Mouse (Mus musculus) brain, embryonic 18.5 days (tissue): ENCODE measurements at regions not wholly inside any gene's neighbourhood (a gene's known extent, or its start where the extent isn't known, plus 50 kb on each side); places are given as distances from the start of the nearest gene placed in this dataset.

Experiments
- DNase-seq: peaks from one replicate; pipeline ENCODE4 v3.0.0-alpha.2; 2012; ENCODE audit warnings: low read depth, low spot score

DNA sequence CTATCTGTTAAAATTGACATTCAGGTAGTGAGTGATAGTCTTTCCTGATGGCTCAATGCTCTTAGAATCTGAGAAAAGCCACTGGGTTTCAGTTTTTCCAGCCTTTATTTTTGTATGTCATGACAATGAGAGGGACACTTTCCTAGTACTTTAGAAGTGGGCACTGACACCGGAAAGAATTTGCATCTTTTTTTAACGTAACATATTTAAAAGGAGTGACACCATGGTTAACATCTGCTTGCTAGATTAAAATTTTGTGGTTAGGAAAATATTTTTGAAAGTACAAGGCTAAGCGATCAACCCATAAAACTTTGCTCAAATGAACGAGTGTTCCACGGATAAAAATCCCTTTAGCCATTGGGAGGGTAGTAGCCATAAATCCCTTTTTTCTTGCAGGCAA lies 174.7 kb downstream of the 1700129C05Rik start:
- DNase-seq: no peak

DNA sequence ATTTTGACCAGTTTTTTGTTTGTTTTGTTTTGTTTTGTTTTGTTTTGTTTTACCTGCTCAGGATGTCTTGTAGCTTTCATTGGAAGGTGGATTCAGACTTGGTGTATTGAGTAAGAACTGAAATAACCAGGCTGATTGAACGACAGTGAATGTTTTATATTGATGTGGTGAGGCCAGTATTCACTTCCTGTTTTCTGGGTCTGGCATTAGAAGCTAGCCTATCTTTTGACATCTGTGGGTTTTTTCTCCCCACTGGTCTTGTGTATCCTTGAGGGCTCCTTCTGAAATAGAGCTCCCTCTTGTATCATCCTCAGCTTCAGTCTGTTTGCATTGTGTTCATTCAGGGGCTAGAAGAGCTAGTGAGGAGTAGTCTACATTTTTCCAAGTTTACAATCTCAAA lies 175.5 kb downstream of the 1700129C05Rik start:
- DNase-seq: no peak

DNA sequence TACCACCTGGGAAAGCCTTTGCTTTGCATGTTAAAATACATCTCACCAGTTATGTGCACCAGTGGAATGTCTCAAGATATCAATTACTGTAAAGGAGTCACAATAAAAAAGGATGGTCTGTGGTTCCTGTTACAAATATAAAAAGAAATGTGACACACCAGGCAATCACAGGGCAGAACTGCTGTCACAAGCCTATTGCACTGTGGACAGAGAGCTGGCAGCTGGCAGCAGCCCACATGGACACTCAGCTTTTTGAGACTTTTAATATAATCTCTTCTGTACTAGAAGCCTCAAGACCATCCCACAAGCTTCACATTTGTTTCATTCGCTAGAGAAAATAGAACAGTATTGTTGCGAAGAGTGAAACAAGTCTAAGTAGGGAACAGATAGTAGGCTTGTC lies 197.7 kb downstream of the 1700129C05Rik start:
- DNase-seq: no peak

DNA sequence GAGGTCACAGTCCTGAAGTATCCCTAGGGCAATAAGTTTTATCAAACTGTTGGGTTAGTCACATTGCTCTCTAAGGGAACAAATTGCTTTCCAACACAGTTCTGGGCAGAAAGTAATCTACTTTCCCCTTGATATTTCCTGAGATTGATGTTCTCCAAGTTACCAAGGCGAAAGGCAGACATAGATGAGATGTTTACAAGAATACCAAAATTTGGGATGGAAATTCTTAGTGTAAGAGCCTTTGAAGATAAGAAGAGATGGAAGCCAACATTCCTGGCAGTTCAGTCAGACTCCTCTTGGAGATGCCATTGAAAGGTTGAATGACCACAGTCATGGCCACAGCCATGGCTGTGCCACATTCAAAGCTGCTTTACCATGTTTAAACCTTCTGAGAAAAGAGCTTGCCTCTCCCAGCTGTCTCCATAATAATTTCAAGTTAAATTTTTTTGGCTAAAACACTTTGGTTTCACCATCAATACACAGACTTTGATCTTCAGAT lies 199.4 kb downstream of the 1700129C05Rik start:
- no peak for DNase-seq

DNA sequence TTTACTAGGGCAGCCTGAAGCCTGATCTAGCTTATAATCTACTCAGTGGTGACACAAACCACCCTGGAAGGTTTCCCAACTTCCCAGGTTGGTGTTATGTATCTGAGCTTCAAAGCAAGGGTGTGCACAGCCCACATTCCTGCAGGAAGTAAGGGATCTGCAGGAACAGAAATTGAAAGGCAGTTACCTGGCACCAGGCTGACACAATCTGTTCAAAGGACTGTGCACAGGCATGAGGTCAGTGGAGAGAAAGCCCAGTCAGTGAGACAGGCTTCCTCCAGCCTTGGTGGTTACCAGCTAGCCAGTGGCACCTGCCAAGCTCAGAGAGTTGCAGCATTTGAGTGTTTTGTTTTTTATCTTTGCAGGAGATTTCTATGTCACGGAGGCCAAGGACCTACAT lies 203.6 kb downstream of the 1700129C05Rik start:
- no peak for DNase-seq

DNA sequence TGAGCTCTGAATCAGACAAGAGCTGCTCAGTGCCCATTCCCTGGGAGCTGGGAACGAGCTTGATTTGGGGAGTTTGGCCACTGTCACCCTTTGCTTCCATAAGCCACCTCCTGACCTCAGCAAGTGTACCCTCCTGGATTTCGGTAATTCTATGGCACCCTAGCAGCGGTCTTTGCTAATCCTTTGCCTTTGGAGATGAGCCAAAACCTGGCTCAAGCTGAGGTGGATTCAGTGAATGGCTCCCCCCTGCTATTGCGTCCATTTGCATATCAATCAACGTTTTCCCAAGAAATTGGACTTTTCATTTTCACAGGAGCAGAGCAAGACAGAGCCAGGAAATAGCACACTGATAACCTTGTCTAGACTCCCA lies 204.1 kb downstream of the 1700129C05Rik start:
- no peak for DNase-seq

DNA sequence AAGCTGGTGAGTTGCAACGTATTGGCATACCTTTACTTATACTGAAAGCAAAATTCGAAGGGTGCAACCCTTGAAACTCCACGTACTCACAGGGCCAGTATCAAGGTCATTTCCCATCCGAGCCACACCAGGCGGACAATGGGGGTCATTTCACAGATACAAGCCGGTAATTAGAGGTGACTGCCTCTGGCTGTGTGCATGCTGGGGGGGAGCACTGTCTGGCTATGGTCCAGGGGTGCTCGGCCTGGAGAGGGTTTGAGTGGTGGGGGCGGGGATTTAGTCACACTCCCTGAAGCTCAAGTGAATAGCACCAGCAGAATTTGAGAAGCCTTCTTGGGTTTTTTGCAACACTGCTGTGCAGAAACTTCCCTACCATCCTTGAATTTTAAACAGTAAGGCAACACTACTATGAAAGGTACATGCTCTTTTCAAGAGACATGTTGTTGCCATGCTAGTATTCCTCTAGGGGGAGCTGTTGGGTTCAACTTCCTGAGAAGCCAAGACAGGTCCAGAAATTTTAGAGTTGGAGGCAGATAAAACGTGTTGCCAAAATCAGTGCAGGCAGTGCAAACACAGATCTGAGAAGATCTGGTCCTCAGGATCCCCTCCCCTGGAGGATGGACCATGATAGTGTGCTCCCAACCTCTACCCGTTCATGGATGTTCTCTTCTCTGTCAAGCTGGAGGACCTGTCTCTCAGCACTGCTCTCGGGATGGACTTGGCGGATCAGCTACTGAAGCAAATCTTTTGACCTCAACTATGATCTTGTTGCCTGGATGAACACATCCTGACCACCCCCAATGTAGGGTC lies 204.7 kb downstream of the 1700129C05Rik start:
- DNase-seq: no peak

DNA sequence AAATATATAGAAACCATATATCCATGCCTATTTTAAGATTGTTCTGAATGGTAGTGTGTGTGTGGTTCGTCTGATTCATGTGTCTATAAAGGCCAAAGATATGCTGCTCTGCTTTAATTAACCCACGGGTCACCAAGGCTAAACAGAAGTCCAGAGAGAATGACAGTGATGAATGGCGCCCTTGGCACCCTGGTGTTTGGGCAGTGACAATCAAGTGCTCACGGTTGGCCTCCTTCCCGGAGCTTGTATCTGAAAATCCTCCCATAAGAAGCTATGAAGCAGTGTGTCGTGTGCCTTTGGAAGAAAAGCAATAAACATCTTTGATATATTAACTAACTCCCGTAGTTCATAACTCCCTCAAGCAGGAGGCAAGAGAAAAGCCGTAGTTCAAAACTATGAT lies 205.4 kb downstream of the 1700129C05Rik start:
- DNase-seq: no peak

DNA sequence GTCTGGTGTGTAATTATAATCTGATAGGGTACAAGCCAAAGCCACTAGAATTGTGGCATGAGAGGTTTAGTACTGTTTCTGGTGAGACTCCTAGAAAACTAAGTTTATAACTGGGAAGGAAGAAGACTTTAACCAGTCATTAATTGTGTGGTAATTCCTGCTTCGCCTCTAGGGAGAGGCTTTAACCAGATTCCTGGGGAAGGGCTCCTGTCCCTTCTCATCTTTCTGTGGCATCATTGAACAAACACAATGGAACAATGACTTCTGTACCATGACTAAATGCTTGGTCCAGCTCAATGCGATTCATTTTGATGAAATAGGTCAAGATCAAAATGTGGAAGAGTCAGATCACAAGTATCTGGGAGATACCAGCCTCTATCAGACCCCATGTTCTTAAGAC lies 206.6 kb downstream of the 1700129C05Rik start:
- no peak for DNase-seq

DNA sequence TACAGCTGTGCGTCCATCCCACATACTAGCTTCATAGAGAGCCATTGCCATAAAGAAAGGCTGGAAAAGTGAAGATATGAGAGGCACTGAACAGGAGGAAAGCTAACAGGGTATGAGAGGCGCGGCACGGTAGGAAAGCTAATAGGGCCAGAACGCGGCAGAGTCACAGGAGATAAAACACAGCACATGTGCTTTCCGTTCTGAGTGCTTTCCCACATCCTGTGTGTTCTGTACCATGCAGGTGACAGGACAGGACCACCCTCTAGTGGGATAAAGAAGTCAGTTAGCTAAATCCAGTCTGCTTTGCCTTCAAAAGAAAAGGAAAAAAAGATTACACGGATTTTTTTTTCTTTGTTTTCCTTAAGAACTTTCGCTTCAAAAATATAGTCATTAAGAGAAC lies 224.8 kb downstream of the 1700129C05Rik start:
- DNase-seq: no peak

DNA sequence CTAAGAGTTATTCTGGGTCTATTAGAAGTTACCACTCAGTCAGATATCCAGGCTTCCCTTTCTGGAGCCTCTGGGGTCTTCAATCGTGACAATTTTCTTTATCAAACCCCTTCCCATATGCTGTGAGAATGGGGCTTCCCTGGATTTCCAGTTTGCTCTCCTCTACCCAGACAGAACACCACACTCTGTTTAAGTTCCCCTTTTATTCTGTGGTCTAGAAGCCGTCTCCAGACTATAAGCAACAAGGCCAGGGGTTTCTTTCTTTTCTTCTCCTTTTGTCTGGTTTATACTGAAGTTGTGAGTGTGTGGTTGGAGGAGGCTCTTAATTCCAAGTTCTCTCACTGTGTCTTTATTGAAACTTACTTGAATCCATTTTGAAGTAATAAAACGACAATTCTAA lies 225.5 kb downstream of the 1700129C05Rik start:
- DNase-seq: no peak

DNA sequence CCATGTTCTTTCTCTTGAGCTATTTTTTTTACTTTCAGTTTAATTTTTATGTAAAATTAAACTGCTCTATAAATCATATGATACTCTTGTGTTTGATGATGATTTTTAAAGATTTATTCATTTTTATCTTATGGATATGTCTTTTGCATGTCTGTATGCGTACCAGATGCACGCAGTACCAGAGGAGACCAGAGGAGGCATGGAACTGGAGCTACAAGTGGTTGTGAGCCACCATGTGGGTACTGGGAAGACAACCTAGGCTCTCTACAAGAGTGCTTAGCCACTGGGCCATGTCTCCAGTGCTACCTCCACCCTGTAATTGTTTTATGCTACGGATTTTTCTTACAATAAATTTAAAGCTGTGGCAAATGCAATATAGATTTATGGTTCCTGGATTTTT lies 227.8 kb downstream of the 1700129C05Rik start:
- DNase-seq: no peak

DNA sequence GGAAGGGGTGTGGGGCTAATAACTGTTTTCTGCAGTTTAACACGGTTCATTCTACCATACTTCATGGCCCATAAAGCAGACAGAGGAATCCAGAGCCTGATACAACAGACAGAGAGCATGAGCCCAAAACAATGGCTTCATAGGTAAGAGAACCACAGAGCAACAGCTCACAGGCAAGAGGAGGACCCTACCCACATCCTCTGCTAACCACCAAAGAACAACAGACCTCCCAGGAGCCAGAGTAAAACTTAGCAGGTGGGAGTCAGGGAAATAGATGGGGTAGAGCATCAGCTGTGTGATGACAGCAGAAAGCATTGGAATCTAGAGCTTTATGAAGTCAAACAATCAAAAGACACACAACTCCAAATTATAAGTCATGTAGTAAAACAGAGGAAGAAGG lies 231.8 kb downstream of the 1700129C05Rik start:
- DNase-seq: no peak

DNA sequence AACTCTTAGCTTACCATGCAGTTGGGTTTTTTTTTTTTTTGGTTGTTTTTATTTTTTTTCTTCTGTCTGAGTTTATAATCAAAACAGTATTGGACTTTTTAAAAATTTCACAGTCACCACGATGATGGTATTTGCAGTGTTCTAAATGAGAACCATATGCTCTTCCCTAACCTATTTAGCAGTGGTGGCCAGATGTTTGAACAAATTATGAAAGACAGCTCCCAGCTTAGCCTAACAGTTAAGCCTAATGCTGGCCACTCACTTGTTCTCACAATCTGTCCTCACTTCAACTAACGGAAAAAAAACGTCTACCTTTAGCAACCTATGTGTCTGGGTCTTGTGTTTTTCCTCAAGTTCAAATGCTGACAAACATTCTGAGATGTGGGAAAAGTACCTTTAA lies 234.8 kb downstream of the 1700129C05Rik start:
- DNase-seq: no peak

DNA sequence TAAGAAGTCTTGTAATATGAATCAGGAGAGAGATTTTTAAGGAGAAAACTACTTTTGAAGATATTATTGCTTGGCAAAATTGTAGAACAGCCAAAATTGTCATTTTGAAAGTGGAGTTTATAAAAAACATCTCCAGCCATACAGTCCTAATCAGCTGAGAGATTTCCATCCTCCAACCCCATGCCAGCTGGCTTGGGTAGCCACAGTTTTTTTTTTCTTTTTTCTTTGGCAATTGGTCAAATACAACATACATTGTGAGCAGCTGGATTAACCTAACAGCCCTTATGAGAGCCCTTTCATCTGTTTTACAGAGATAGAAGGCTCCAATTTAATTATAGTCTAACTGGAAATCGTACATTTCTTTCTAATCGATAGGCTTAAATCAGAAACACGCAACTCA lies 235.3 kb downstream of the 1700129C05Rik start:
- no peak for DNase-seq

DNA sequence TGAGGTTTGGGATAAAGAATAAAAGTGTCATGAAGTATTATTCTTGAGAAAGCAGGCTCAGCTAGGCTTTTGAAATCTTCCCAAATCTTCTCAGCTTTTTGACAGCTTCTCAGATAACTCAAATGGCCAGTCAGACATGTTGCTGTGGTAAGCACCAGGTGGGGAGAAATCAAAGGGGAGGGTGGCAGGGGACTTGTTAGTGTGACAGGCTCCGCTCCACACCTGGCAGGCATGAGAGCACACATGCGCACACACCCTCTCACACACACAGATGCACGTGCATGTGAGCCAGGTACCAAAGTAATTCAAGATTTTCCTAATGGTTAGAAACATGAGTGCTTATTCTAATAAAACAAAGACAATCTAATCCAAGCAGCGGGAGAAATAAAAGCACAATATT lies 236.1 kb downstream of the 1700129C05Rik start:
- DNase-seq: no peak

DNA sequence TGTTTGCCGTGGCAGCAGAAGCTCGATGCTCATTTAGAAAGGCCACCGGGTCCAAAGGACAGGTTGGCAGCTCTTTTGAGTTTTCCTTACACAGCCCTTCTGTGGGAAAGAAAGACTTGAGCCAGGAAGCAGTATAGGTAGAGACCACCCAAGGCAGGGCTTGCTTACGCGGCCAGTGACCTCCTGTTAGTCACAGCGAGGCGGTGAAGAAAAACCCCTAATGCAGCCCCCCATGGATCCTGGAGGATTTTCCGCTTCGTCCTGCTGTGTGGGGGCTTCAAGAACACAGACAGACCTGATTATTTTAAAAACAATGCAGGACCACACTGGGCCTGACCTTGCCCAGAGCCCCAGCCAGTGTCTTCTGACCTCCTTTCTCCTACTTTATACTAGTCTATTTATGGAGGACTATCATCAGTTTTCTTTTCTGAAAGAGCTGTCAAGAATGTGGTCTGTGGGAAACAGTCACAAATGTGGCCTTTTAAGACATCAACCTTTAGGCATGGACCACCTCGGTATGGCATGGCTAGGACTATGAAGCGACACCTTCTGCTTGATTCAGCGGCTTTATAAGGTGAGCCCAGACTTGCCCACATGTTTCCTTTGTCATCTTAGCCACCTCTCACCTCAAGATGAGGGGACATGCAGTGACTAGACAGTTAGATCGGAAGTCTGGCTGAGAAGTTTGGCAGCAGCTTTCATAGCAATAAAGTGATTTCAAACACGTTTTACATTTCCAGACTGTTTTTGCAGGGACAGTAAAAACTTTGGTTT lies 274.3 kb downstream of the 1700129C05Rik start:
- no peak for DNase-seq

DNA sequence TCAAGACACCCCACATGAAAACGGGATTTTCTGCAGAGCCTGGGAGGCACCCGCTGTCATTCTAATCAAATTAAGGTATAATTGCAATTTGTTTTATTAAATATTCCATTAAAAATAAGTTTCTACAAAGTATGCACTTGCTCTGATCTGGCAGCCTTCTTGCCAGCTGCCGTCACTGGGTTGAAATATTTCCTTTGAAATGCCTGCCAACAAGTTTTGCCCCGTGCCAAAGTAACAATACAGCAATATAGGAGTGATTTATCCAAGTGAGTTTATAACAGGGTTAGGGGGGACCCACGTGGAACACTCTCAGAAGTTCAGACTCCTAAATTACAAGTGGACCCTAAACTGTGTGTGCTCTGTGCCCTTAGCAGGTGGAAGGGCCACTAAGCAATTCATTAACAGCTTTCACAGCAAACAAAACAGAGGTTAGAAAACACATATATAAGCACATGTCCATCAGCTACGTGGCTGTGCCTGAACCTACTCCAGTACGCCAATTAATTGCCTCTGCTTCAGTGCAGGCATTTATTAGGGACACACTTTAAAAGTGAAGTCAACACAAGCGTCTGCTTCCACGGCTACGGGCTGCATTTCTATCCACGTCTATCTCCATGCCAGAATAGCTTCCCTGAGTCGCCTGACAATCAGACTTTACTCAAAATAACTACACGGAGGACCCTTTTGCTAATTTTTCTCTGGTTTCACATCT lies 275.1 kb downstream of the 1700129C05Rik start:
- DNase-seq: no peak

DNA sequence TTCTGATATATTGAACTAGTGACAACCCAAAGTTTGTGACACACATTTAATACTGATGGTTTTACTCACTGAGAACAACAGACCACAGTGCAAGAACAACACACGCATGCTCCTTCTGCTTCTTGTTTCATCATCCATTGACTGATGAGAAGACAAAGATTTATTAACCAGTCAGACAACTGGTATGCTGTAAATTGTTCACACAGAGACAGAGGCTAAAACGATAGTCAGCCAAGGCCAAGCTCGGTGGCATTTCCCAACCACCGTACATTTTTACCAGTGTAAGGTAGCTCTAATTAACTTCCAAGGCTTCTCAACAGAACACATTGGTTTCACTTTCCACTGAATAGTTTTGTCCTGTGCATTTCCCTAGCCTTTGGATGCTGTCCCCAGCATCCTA lies 287.8 kb downstream of the 1700129C05Rik start:
- no peak for DNase-seq

DNA sequence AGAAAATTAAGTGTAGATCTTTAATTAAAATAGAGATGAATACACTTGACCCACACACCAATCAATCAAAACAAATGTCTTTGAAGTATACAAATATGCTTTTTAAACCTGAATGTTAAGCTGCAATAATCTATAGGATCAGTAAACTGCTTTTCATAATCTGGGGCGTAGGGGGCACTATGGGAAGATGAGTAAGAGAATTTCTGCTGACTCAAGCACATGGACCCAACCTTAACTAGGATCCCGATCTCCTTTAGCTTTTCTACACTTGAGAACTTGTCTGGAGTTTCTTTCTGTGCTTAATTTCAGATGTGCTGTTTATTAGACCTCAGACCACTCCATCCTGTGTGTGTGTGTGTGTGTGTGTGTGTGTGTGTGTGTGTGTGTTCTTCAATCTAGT lies 298.1 kb downstream of the 1700129C05Rik start:
- no peak for DNase-seq

DNA sequence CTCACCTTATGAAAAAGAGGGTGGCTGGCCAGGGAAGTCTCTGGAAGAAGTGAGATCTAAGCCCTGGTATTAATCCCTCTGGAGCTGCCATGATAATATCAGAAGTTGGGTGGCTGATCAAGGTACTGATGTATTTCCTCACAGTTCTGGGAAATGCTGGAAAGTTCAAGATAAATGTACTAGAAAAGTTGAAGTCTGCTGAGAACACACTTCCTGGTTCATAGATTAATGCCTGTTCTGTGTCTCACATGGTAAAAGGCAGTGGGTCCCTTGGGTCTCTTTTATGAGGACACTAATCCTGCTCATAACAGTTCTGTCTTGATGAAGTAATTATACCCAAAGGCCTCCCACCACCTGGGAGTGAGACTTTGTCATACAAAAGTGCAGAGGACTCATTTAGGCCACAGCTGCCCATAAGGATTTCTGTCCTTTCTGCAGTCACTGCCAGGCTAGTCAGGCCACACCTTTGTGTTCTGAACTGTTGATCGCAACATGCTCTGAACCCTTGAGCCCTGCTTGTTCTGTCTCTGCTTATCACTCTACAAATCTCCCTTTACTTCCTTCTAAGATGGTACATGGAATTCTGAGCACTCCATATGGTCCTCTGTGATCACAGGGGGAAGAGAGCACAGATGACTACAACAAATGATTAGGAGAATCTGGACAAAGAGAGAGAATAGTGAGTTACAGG lies 300.4 kb downstream of the 1700129C05Rik start:
- no peak for DNase-seq

DNA sequence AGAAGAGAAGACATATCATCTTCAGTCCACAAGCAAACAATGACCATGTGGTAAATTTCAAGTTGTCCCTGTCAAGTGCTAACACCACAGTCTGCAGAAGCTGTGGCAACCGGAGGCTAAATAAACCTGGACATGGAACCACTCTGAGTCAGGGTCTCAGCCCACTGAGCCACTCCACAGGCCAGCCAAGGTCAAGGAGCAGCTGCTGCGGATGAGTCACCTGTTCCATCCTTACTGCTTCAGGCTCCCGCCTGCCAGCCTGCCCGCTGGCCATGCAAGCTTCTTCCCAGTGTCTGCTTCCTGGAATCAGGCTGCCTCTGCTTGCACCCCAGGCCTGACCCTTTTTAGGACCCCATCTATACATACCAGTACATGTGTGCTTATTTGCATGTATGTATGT lies 319.8 kb downstream of the 1700129C05Rik start:
- no peak for DNase-seq
